In genomic region chr11:5151247-5151630, GRCm38 (mm10) we compare ENCODE assay signal across 9 mouse cellular contexts. TPM values are rescaled to one million over a fixed set of nuclear protein-coding genes. Genes with fewer than 3 reads are reported as not detected.
DNase-seq lines count a peak whose midpoint lies in the region; ATAC-seq and TF ChIP-seq lines count a peak whose summit lies in the region.
"Had no signal": no experiment of that assay in that cellular context is flagged by ENCODE, and none has a peak within 500 bp of the region (broad histone marks: within the 10 kb centered on the region; RNA-seq: fewer than 3 reads in every experiment).

No protein-coding gene starts in this region.

- peak overlapping the region; percentile 58 for H3K4me3 ChIP-seq in neural tube, embryonic 11.5 days (ENCODE audit: low read depth, low read length)
- peak overlapping the region; percentile 70 for H3K4me3 ChIP-seq in hindbrain, embryonic 10.5 days
- H3K4me3 ChIP-seq in limb, embryonic 14.5 days (replicated peaks; ENCODE audit: low read length) = peak overlapping the region; percentile 58
- peak overlapping the region; percentile 69 for H3K4me3 ChIP-seq in stomach, embryonic 16.5 days (replicated peaks; ENCODE audit: low read length)

- no peaks in the 10 kb centered on the region for H3K9me3 ChIP-seq in neural tube, embryonic 11.5 days (ENCODE audit: control insufficient read depth, low read length)
- no peaks in the 10 kb centered on the region for H3K9me3 ChIP-seq in hindbrain, embryonic 10.5 days
- H3K9me3 ChIP-seq in limb, embryonic 14.5 days (ENCODE audit: control insufficient read depth, low read length) = no peaks in the 10 kb centered on the region
- H3K9me3 ChIP-seq in stomach, embryonic 16.5 days (replicated peaks; ENCODE audit: control insufficient read depth, low read length) = no peaks in the 10 kb centered on the region

- no peak overlapping the region for H3K27ac ChIP-seq in neural tube, embryonic 11.5 days (ENCODE audit: low read depth, low read length)
- H3K27ac ChIP-seq in hindbrain, embryonic 10.5 days = peak overlapping the region; percentile 91
- H3K27ac ChIP-seq in limb, embryonic 14.5 days (replicated peaks; ENCODE audit: low read depth, low read length) = no peak overlapping the region
- peak overlapping the region; percentile 60; the same call in 1 of the 2 replicates for H3K27ac ChIP-seq in stomach, embryonic 16.5 days (ENCODE audit: low read length)
- H3K27ac ChIP-seq: macrophage had no signal

- H3K9ac ChIP-seq in neural tube, embryonic 11.5 days (ENCODE audit: low read length) = peak overlapping the region; percentile 79
- peak overlapping the region; percentile 76 for H3K9ac ChIP-seq in limb, embryonic 14.5 days (ENCODE audit: low read depth, low read length, severe bottlenecking)
- H3K9ac ChIP-seq in stomach, embryonic 16.5 days (ENCODE audit: low read length) = peak overlapping the region; percentile 87

- 14% methylated on average over 4 of the region's 4 CpGs for WGBS in neural tube, embryonic 11.5 days
- WGBS in hindbrain, embryonic 10.5 days = 11% methylated on average over 4 of the region's 4 CpGs
- WGBS in limb, embryonic 14.5 days = 37% methylated on average over 4 of the region's 4 CpGs
- 47% methylated on average over 4 of the region's 4 CpGs for WGBS in stomach, embryonic 16.5 days

- TF ChIP-seq POLR2A in limb, embryonic 14.5 days (IDR thresholded peaks at IDR 0.05; ENCODE audit: borderline replicate concordance, extremely low read depth, insufficient read depth, insufficient read length) = no peak

- H3K4me2 ChIP-seq in neural tube, embryonic 11.5 days (ENCODE audit: low read depth) = peak overlapping the region; percentile 91
- peak overlapping the region; percentile 95 for H3K4me2 ChIP-seq in limb, embryonic 14.5 days (replicated peaks; ENCODE audit: low read depth, low read length, severe bottlenecking)
- H3K4me2 ChIP-seq in stomach, embryonic 16.5 days (ENCODE audit: low read depth, low read length) = peak overlapping the region; percentile 94

- no peaks in the 10 kb centered on the region for H3K36me3 ChIP-seq in neural tube, embryonic 11.5 days (ENCODE audit: control insufficient read depth, insufficient read depth, low read length)
- no peaks in the 10 kb centered on the region for H3K36me3 ChIP-seq in hindbrain, embryonic 10.5 days
- no peaks in the 10 kb centered on the region for H3K36me3 ChIP-seq in limb, embryonic 14.5 days (ENCODE audit: control insufficient read depth, insufficient read depth, low read length)
- no peaks in the 10 kb centered on the region for H3K36me3 ChIP-seq in stomach, embryonic 16.5 days (ENCODE audit: control insufficient read depth, insufficient read depth, low read length)

- no peak for ATAC-seq in neural tube, embryonic 11.5 days (ENCODE audit: insufficient read depth, low FRiP score, low TSS enrichment)
- no peak for ATAC-seq in limb, embryonic 14.5 days (ENCODE audit: low FRiP score, low read depth)
- ATAC-seq in stomach, embryonic 16.5 days (ENCODE audit: insufficient read depth, low FRiP score) = no peak
- no peak for ATAC-seq in cerebellum, adult (ENCODE audit: insufficient number of reproducible peaks, low FRiP score, low TSS enrichment)
- no peak for ATAC-seq in activated CD4-positive, CD25-positive, alpha-beta regulatory T cell, adult 4 months

- no peak for DNase-seq in neural tube, embryonic 11.5 days (ENCODE audit: low spot score)
- DNase-seq in neural tube, embryonic 10.5 days (ENCODE audit: extremely low spot score, low spot score) = no peak
- DNase-seq in hindbrain, embryonic 10.5 days (ENCODE audit: low spot score) = no peak
- no peak for DNase-seq in limb, embryonic 14.5 days (ENCODE audit: low spot score)
- DNase-seq in urinary bladder, adult 2 months (ENCODE audit: low spot score) = no peak

- H3K4me1 ChIP-seq in neural tube, embryonic 11.5 days (ENCODE audit: control insufficient read depth, insufficient read depth, low read length) = peaks cover 25% of the 10 kb centered on the region
- peaks cover 76% of the 10 kb centered on the region for H3K4me1 ChIP-seq in hindbrain, embryonic 10.5 days (replicated peaks)
- peaks cover 7% of the 10 kb centered on the region; the same call in 1 of the 2 replicates for H3K4me1 ChIP-seq in limb, embryonic 14.5 days (ENCODE audit: control insufficient read depth, insufficient read depth, low read length)
- peaks cover 34% of the 10 kb centered on the region for H3K4me1 ChIP-seq in stomach, embryonic 16.5 days (ENCODE audit: control insufficient read depth, insufficient read depth, low read length)

- 0 out of 2 replicates have a peak, but pooled peaks cover 2% of the 10 kb centered on the region for H3K27me3 ChIP-seq in neural tube, embryonic 11.5 days (ENCODE audit: control insufficient read depth, insufficient read depth, low read length)
- peaks cover 29% of the 10 kb centered on the region for H3K27me3 ChIP-seq in hindbrain, embryonic 10.5 days (ENCODE audit: insufficient read depth, poor library complexity, severe bottlenecking)
- no peaks in the 10 kb centered on the region for H3K27me3 ChIP-seq in limb, embryonic 14.5 days (ENCODE audit: control insufficient read depth, insufficient read depth, low read length)
- H3K27me3 ChIP-seq in stomach, embryonic 16.5 days (ENCODE audit: control insufficient read depth, insufficient read depth, low read length) = no peaks in the 10 kb centered on the region

RNA-seq across cellular contexts. Expression of gene Emid1, which starts 0.8 kb away (rescaled TPM):
- polyA plus RNA-seq in neural tube, embryonic 11.5 days (2014; fragmentation: Nextera tagmentation; extraction: Ambion mirVana) = 33.9 and 37.7 TPM in 2 replicates
- polyA plus RNA-seq in hindbrain, embryonic 10.5 days (2016; fragmentation: Nextera tagmentation; extraction: Ambion mirVana) = 31.9 and 40.0 TPM in 2 replicates
- 25.3 and 25.7 TPM in 2 replicates for polyA plus RNA-seq in limb, embryonic 14.5 days (2012; rRNA removed)
- polyA plus RNA-seq in limb, embryonic 14.5 days (2014; fragmentation: Nextera tagmentation; extraction: Ambion mirVana) = 30.9 and 32.2 TPM in 2 replicates
- polyA plus RNA-seq in stomach, embryonic 16.5 days (2015; fragmentation: Nextera tagmentation; extraction: Ambion mirVana) = 59.1 and 60.4 TPM in 2 replicates
- polyA plus RNA-seq in urinary bladder, adult 2 months (2012; rRNA removed) = 68.2 and 97.0 TPM in 2 replicates
- not detected for polyA plus RNA-seq in activated CD4-positive, CD25-positive, alpha-beta regulatory T cell, adult 4 months (2017; shearing (Covaris generic))

RNA-seq across cellular contexts. Expression of gene Ewsr1, which starts 52.2 kb away (rescaled TPM):
- 449 and 456 TPM in 2 replicates for polyA plus RNA-seq in neural tube, embryonic 11.5 days (2014; fragmentation: Nextera tagmentation; extraction: Ambion mirVana)
- polyA plus RNA-seq in hindbrain, embryonic 10.5 days (2016; fragmentation: Nextera tagmentation; extraction: Ambion mirVana) = 877 and 924 TPM in 2 replicates
- polyA plus RNA-seq in limb, embryonic 14.5 days (2012; rRNA removed) = 828 and 880 TPM in 2 replicates
- 357 and 409 TPM in 2 replicates for polyA plus RNA-seq in limb, embryonic 14.5 days (2014; fragmentation: Nextera tagmentation; extraction: Ambion mirVana)
- 530 and 537 TPM in 2 replicates for polyA plus RNA-seq in stomach, embryonic 16.5 days (2015; fragmentation: Nextera tagmentation; extraction: Ambion mirVana)
- polyA plus RNA-seq in urinary bladder, adult 2 months (2012; rRNA removed) = 248 and 346 TPM in 2 replicates
- polyA plus RNA-seq in activated CD4-positive, CD25-positive, alpha-beta regulatory T cell, adult 4 months (2017; shearing (Covaris generic)) = 100 to 1,000 TPM; 143 to 144 TPM

RNA-seq across cellular contexts. Expression of gene Rhbdd3, which starts 52.5 kb away (rescaled TPM):
- 21.4 and 23.8 TPM in 2 replicates for polyA plus RNA-seq in neural tube, embryonic 11.5 days (2014; fragmentation: Nextera tagmentation; extraction: Ambion mirVana)
- 29.1 and 29.3 TPM in 2 replicates for polyA plus RNA-seq in hindbrain, embryonic 10.5 days (2016; fragmentation: Nextera tagmentation; extraction: Ambion mirVana)
- 48.1 and 63.9 TPM in 2 replicates for polyA plus RNA-seq in limb, embryonic 14.5 days (2012; rRNA removed)
- 24.6 and 27.4 TPM in 2 replicates for polyA plus RNA-seq in limb, embryonic 14.5 days (2014; fragmentation: Nextera tagmentation; extraction: Ambion mirVana)
- polyA plus RNA-seq in stomach, embryonic 16.5 days (2015; fragmentation: Nextera tagmentation; extraction: Ambion mirVana) = 24.8 and 25.2 TPM in 2 replicates
- polyA plus RNA-seq in urinary bladder, adult 2 months (2012; rRNA removed) = 17.5 and 20.1 TPM in 2 replicates
- polyA plus RNA-seq in activated CD4-positive, CD25-positive, alpha-beta regulatory T cell, adult 4 months (2017; shearing (Covaris generic)) = 1 to 10 TPM; 5.6 to 5.9 TPM

Comparison
In these comparisons a context has a peak if more than half of its experiments do, and no peak if none do; other contexts are left out.
1. H3K27ac ChIP-seq: peak in hindbrain, embryonic 10.5 days (single experiment) and stomach, embryonic 16.5 days (single experiment); none in neural tube, embryonic 11.5 days (single experiment) and limb, embryonic 14.5 days (single experiment).
2. RNA of gene Emid1, which starts 0.8 kb away (polyA plus RNA-seq): 68.2 to 97.0 TPM in urinary bladder, adult 2 months, 59.1 to 60.4 TPM in stomach, embryonic 16.5 days, 33.9 to 37.7 TPM in neural tube, embryonic 11.5 days, 25.3 to 32.2 TPM in limb, embryonic 14.5 days and 31.9 to 40.0 TPM in hindbrain, embryonic 10.5 days; not detected in activated CD4-positive, CD25-positive, alpha-beta regulatory T cell, adult 4 months; every median in the first group is over 10 times any median in the second.
3. Peak in every context shown above with its lines, with median percentiles within 50 percentile points of each other: H3K4me2 ChIP-seq, H3K4me3 ChIP-seq and H3K9ac ChIP-seq.